Mouse (Mus musculus) embryonic facial prominence, embryonic 12.5 days (tissue): ENCODE data around the gene Cdh13. TPM values are rescaled to one million over a fixed set of nuclear protein-coding genes. Genes with fewer than 3 reads are reported as not detected.
A peak's percentile ranks its signal among the peaks of the same experiment; 100 is the strongest.
"Not testable (repeated sequence)": the region's sequence is repeated elsewhere in the genome, so short reads cannot be mapped to it uniquely, and the experiment has no call there.

ENCODE experiments used
- ATAC-seq: fragments of 200-750 bp; cut with Nextera tagmentation; 2 replicates; pipeline ENCODE4 v1.8.0; 2017; ENCODE audit not compliant: insufficient number of reproducible peaks, insufficient read depth, low FRiP score, low TSS enrichment
- H3K27ac ChIP-seq: fragments of 300-500 bp; sonication (generic); 2 replicates; pipeline ENCODE4 v1.5.1; 2016; ENCODE audit warnings: mild to moderate bottlenecking
- H3K27me3 ChIP-seq: fragments of 300-500 bp; sonication (generic); 2 replicates; pipeline ENCODE4 v1.6.1; 2016; ENCODE audit warnings: mild to moderate bottlenecking, moderate library complexity
- H3K36me3 ChIP-seq: fragments of 300-500 bp; sonication (generic); 2 replicates; pipeline ENCODE4 v1.6.1; 2016; ENCODE audit warnings: mild to moderate bottlenecking
- H3K4me1 ChIP-seq: fragments of 300-500 bp; sonication (generic); 2 replicates; pipeline ENCODE4 v1.6.1; 2016
- H3K4me2 ChIP-seq: fragments of 300-500 bp; sonication (generic); replicated peaks from 2 replicates; pipeline ENCODE4 v1.6.1; 2016; ENCODE audit warnings: mild to moderate bottlenecking, moderate library complexity
- H3K4me3 ChIP-seq: fragments of 300-500 bp; sonication (generic); 2 replicates; pipeline ENCODE4 v1.5.1; 2016; ENCODE audit warnings: mild to moderate bottlenecking
- H3K9ac ChIP-seq: fragments of 300-500 bp; sonication (generic); 2 replicates; pipeline ENCODE4 v1.6.1; 2016; ENCODE audit warnings: mild to moderate bottlenecking, moderate library complexity
- H3K9me3 ChIP-seq: fragments of 300-500 bp; sonication (generic); 2 replicates; pipeline ENCODE4 v1.6.1; 2016; ENCODE audit warnings: mild to moderate bottlenecking, moderate library complexity
- WGBS: fragments of 180-500 bp; shearing (Covaris S2); methylation state at CpG from one replicate; pipeline ENCODE4 v1.1.7; 2016; 5-methylcytosine and 5-hydroxymethylcytosine counted together
- polyA plus RNA-seq: library from polyadenylated mRNA; unstranded; fragments of >200 nt; fragmentation: Nextera tagmentation; extraction: Ambion mirVana; gene quantifications from 2 replicates; pipeline ENCODE4 v1.2.1, GENCODE M21; 2016

Cdh13 gene
- polyA plus RNA-seq, 1 experiment from 2014 or later = 10.6 TPM

- H3K4me3 ChIP-seq = no peak overlapping the region
- no peaks in the 10 kb centered on the region for H3K9me3 ChIP-seq
- peaks cover 23% of the 10 kb centered on the region for H3K36me3 ChIP-seq
- H3K4me1 ChIP-seq = peaks cover 5% of the 10 kb centered on the region; the same call in 1 of the 2 replicates
- H3K9ac ChIP-seq = no peak overlapping the region
- WGBS = 84% methylated on average over 10 of the region's 10 CpGs
- H3K4me2 ChIP-seq = no peak overlapping the region
- ATAC-seq = no peak
- no peaks in the 10 kb centered on the region for H3K27me3 ChIP-seq
- no peak overlapping the region for H3K27ac ChIP-seq
Measured at GRCm38 (mm10) chr8:119352977-119353658, 1069.6 kb downstream of the Cdh13 start.

GRCm38 (mm10) chr8:119353659-119354023 lies 1070.1 kb downstream of the Cdh13 start:
- no peak overlapping the region for H3K9ac ChIP-seq
- ATAC-seq = no peak
- no peak overlapping the region for H3K27ac ChIP-seq
- peaks cover 10% of the 10 kb centered on the region for H3K4me1 ChIP-seq
- WGBS = 89% methylated on average over 6 of the region's 6 CpGs
- H3K9me3 ChIP-seq = no peaks in the 10 kb centered on the region
- peaks cover 18% of the 10 kb centered on the region for H3K36me3 ChIP-seq
- H3K4me3 ChIP-seq = no peak overlapping the region
- H3K27me3 ChIP-seq = no peaks in the 10 kb centered on the region
- no peak overlapping the region for H3K4me2 ChIP-seq

- H3K4me3 ChIP-seq, ATAC-seq, H3K27ac ChIP-seq, H3K36me3 ChIP-seq, H3K9ac ChIP-seq, H3K9me3 ChIP-seq, H3K4me2 ChIP-seq, H3K27me3 ChIP-seq: not testable (repeated sequence)
- H3K4me1 ChIP-seq = peaks cover 16% of the 10 kb centered on the region
- WGBS = 63% methylated on average over 5 of the region's 5 CpGs
Measured at GRCm38 (mm10) chr8:119356631-119357030, 1073.1 kb downstream of the Cdh13 start.

- H3K4me3 ChIP-seq = no peak overlapping the region
- no peaks in the 10 kb centered on the region for H3K36me3 ChIP-seq
- peak overlapping the region; percentile 72 for H3K27ac ChIP-seq
- peaks cover 16% of the 10 kb centered on the region for H3K4me1 ChIP-seq
- no peak overlapping the region for H3K9ac ChIP-seq
- peak; percentile 52 for ATAC-seq
- no peaks in the 10 kb centered on the region for H3K9me3 ChIP-seq
- H3K27me3 ChIP-seq = no peaks in the 10 kb centered on the region
- 39% methylated on average over 7 of the region's 7 CpGs for WGBS
- H3K4me2 ChIP-seq = no peak overlapping the region
Measured at GRCm38 (mm10) chr8:119358175-119358574, 1074.6 kb downstream of the Cdh13 start.

GRCm38 (mm10) chr8:119358836-119359235 lies 1075.3 kb downstream of the Cdh13 start:
- 0 out of 2 replicates have a peak, but pooled peaks have one; percentile 8 for ATAC-seq
- 37% methylated on average over 14 of the region's 14 CpGs for WGBS
- Histone ChIP-seq H3K4me2 (no peak overlapping the region), H3K27me3 (no peaks in the 10 kb centered on the region), H3K36me3 (no peaks in the 10 kb centered on the region), H3K27ac (peak overlapping the region; percentile 72), H3K9ac (no peak overlapping the region), H3K4me1 (peaks cover 16% of the 10 kb centered on the region), H3K4me3 (no peak overlapping the region), H3K9me3 (no peaks in the 10 kb centered on the region)

- no peaks in the 10 kb centered on the region for H3K27me3 ChIP-seq
- no peak overlapping the region for H3K9ac ChIP-seq
- H3K4me2 ChIP-seq = no peak overlapping the region
- no peak for ATAC-seq
- H3K27ac ChIP-seq = no peak overlapping the region
- no peaks in the 10 kb centered on the region for H3K36me3 ChIP-seq
- no peak overlapping the region for H3K4me3 ChIP-seq
- H3K4me1 ChIP-seq = peaks cover 16% of the 10 kb centered on the region
- H3K9me3 ChIP-seq = no peaks in the 10 kb centered on the region
- 47% methylated on average over 8 of the region's 8 CpGs for WGBS
Measured at GRCm38 (mm10) chr8:119360686-119361295, 1077.3 kb downstream of the Cdh13 start.
